Mouse (Mus musculus) heart, postnatal 4 days (tissue): ENCODE measurements around the gene Slc22a3. TPM values are rescaled to one million over a fixed set of nuclear protein-coding genes. Genes with fewer than 3 reads are reported as not detected.

Source experiments
- DNase-seq: peaks from one replicate; pipeline ENCODE4 v3.0.0; 2021
- total RNA-seq, 2 experiments: library from RNA; stranded (reverse); gene quantifications; 2 replicates each; pipeline ENCODE4 v1.2.3; 2021

Gene Slc22a3
- total RNA-seq, result 1 to 10 TPM in 1 of 2 experiments, under 1 TPM in 1; 0.86 to 1.2 TPM

DNA sequence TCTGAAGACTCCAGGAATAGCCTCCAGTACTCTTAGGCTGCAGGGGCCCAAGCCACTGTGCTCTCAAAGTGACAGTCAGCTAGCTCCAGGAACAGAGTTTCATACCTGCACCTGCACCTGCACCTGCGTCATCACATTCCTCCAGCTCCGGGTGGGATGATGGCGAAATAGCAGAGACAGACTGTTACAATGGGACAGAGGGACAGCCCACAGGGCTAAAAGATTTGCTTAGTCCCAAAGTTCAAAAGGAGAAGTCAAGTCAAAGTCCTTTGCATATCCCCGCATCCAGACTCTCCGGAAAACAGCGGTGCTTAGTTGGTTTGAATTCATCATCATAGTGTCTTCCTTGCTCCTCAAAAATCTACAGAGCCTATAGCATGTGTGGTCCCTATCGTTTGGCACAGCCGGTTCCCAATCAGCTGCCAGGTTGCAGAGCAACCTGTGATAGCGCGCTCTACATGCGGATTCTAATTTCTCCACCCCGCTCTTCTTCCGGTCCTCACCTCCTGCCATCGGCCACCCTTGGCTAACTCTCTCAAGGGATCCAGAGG, at the start of gene Slc22a3:
Slc22a3 (minus strand) TSS at position 51 of the 551 bp plus-strand sequence.
- no peak for DNase-seq

DNA sequence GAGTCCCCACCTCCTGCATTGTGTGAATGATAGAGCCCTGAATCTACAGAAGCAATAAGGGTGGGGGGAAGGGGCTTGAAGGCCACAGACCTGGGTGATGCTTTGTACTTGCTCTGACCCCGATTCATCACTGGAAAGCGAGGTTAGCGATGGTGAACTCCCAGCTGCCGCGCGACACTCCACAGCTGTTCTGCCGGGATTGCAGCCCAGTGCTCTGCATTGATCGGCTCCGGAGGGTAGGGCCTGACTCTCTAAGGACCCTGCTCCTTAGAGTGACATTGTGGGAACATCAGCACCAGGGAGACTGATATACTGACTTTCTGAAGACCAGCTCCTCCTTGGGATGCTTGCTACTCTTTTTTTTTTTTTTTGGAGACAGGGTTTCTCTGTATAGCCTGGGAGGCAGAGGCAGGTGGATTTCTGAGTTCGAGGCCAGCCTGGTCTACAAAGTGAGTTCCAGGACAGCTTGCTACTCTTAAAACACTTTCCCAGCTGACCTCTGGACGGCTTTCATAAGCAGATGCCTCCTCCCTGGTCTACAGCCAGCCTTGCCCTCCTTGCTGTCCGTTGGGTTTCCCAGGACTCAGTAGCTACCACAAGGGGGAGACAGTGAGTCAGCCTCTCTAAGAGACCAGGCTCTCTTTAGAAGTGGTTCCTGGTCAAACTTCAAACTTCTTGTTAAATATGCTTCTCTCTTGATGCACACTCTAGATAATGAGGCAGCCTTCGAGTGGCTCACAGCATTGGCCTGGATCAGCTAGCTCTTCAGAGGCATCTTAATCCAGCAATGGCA, 27.0 kb upstream of the Slc22a3 start:
- DNase-seq, result peak; percentile 82

DNA sequence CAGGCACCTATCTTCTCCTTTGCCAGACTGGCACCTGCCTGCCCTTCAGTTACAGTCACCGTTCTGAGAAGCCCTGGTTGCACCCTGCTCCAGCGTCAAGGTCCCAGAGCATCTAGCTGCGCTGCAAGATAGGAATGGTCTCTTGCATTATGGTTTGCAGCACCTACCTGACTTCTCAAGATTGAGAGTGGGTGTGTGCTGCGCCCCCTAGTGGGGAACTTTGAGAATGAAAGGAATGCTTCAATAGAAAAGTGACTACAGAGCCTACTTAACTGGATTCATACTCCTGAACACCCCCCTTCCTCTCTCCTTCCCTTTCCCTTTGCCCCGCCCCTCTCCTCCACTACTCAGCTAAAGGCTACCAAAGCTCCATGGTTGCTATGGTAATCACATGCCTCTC, 24.6 kb upstream of the Slc22a3 start:
- peak; percentile 71 for DNase-seq

DNA sequence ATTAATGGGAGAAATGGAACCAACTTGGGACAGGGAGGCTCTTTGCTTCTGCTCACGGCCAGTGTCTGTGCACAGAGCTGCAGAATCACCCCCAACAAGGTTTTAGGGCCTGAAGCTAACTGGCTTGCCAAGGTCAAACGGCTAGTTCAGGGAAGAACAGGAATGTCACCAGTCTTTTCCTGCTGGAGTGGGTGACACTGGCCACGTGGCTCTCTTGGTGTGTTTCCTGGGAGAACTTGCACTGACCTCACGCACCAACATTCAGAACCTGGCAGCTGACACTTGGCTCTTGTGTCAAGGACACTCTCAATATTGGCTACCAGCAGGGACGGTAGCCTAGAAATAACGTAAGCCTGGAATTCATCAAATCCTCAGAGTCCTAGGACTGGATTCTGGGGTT, 22.6 kb upstream of the Slc22a3 start:
- DNase-seq, result peak; percentile 43

DNA sequence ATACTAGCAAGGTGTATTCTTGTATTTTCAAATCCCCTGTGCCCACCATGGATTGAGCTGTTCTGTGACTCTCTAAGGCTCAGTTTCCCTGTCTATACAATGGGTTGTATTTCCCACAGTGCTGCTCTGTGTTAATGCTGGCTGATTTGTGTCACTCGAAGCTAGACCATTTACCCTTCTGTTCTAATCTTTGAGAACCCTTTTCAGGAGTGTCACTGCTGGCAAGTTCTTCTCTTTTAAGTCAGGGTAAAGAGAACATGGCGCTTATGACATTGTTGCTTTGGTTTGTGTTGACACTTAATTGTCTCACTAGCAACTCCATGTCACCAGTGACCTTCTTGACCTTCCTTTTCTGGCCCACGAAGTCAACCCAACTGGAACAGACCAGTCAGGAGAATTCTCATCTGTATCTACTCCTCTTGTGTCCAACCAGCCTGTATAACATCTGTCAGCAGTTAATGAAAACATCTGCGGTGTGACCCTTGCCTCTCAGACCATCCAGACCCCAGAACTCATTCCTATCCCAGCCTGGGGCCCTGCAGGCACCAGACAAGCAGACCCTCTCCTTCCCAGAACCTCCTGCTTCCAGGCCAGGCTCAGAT, 22.0 kb upstream of the Slc22a3 start:
- no peak for DNase-seq

DNA sequence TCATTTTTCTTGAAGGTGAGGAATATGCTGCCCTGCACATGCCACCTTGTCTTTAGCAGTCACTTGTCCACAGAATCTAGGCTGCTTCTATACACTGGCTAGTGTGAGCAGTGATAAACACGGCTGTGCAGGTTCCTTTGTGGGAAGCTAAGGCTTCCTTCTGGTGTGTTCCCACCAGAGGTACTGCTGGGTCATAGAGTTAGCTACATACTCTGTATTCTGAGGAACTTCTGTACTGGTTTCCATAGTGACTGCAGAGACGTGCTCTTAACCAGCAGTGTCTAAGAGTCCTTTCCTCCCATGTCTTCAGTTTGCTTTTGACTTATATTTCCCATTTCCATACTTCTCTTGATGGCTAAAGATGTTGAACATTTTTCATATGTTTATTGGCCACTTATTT, 11.6 kb upstream of the Slc22a3 start:
- DNase-seq, result no peak

DNA sequence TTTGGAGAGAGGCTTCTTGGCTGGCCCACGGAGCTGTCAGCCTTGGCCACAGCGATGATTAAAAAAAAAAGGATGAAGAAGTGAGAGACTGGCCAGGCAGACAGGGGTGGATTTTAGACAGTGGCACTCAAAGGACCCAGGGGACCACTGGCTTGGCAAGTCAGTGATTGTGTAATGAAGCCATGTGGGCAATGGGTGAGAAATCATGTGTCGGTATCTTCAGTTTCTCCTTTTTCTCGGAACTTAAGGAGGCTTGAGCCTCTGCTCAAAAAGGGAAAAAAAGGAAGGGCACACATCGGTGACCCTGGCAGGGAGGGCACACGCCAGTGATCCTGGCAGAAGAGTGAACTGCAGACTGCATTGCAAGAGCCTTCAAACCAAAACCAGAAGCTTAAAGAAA, 10.7 kb upstream of the Slc22a3 start:
- no peak for DNase-seq

DNA sequence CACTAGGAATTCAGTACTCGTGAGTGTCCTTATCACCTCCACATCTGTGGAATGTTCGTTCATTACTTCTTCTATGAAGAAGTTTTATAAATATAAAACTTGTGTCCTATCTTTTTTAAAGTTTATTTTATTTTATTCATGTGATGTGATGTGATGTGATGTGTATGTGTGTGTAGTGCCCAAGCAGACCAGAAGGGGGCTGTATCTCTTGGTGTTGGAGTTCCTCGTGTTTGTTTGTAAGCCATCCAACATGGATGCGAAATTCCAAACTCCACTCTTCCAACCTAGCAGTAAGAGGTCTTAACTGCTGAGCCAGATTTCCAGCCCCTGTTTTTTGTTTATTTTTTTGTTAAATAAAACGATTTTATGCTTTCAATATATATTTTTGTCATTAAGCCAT, 6.5 kb upstream of the Slc22a3 start:
- no peak for DNase-seq

DNA sequence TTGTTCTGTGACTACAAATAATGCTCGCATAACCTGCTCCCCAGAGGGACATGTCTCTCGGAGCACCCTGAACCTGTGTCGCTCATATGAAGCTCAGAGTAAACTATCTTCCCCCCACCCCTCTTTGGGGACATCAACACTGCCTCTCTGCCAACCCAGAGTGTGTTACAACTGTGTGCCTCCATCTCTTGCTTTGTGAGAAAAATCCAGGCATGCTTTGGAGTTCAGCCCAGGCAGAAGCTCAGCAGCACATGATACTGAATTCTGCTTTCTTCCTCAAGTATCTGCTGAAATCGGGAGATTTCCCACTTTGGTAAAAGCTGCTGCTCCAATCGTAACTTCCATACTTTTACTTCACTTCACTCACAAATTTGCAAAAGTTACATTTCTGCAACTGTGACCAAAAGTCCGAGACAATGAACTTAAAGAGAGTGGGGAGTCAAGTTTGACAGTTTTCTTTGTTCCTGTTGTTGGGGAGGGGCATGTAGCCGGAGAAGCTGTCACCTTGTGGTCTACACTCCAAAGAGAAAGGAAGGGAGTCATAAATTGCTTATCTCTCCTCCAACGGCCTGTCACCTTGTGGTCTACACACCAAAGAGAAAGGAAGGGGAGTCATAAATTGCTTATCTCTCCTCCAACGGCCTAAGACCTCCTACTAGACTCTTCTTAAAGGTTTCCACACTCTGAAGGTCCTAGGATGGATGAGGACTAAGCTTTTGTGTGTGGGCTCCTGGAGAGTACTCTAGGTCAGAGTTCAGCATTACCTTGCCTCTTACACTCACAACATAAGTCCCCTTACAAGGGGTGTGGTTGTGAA, 5.8 kb upstream of the Slc22a3 start:
- no peak for DNase-seq

DNA sequence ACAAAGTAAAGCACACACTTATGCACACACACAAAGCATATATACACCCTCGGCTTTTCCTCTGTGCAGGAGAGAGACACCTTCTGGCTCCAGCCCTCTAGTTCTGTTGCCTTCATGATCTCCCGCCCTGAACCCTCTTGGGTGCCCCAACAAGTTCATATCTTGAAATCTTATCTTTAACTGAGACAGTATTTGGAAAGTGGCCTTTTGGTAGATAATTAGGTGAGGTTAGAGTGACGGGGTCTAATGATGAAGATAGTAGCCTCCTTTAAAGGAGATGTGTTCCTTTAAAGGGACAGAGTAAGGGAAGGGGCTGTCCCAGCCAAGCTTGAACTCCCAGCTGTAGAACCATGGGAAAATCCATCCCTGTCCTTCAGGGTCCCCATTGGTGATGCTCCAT, 3.7 kb upstream of the Slc22a3 start:
- DNase-seq, result no peak

DNA sequence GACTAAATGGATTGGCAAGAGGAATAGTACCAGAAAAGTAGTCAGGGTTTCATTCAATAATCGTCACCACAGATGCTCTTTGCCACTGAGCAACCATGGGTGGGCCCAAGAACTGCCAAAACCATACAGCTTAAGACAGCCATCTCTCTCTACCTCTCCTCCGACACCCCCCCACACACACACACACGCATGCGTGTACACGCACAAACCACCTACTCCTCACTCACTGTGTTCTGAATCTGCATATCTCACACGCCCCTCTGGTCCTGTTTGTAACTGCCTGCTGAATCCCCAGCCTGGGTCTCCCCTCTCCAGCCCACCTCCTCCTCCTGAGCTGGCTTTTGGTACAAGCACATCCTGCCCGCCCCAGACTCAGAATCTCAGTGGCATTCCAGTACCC, 872 bp upstream of the Slc22a3 start:
- DNase-seq, result no peak

DNA sequence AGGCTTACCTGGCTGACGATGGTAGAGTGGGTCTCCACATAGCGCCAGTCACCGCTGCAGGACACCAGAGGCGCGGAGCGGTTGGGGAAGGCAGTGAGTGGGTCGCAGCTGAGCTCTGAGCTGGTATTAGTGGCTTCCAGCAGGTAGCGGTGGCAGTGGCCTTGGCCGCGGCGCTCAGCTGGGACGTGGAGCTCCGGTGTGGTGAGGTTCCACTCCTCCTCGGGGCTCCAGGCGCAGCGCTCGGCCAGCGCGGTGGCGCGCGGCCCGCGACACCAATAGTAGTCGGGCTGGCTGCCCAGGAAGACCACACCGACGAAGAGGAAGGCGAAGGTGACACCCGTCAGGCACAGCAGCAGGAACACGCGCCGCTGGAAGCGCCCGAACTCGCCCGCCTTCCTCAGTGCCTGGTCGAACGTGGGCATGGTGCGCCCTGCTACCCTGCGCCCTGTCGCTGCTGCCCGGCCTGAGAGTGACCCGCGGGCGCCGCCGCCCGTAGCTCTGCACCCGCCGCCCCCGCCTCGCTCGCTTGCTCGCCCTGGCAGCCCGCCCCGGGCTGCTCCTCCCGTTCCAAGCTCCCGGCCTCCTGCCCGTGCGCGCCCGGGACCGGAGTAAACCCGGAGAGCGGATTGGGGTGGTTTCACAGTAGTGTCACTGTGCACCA, 471 bp downstream of the Slc22a3 start:
- peak; percentile 44 for DNase-seq

DNA sequence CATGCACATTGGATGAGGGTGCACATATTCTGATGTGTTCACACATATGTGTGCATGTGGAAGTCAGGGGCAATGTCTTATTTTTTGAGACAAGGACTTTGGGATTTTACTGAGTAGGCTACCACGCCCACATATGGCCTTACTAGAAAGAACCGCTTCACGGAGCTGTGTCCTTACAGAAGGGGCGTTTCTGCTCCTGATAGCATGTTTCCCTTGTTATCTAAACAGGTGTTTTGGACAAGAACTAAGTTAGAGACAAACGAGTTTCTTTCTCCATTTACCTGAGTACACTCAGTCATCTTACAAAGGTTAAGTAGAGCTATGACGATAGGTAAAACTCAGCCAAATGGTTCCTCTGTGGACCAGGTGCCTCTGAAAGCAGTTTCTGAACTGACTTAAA, 1.8 kb downstream of the Slc22a3 start:
- no peak for DNase-seq

DNA sequence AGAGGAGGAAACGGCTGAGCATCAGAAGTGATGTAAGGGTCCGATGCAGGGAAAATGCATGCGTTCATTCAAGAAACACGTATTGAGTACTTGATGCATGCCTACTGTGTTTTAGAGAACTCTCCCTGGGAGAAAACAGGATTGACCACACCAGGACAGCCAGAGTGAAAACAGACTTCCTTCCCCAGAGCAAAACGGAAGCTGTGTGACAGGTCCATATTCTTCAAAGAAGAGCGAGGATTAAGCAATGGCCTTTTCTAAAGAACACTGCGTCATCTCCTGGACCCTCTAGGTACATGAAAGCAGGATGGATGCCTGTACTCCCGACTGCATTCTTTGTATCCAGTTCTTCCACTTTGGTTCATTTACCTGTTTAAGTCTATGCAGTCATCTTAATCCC, 8.1 kb downstream of the Slc22a3 start:
- no peak for DNase-seq

DNA sequence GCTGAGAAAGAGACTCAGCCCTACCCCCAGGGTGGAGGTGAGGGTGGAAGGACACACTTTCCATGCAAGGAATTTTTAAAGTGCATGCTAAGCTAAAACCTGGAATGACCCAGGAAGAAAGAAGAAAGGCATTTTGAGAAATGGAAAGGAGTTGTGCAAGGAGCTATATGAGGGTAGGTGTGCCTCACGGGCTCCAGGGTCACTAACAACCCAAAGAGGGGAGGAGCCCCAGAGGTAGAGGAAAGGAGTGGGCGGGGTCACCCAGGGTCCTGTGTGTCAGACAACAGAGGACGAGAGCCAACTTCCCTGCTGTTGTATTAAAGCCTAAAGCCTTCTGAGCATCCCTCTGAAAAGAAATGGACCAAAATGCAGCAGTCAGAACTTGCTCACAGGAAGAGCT, 11.9 kb downstream of the Slc22a3 start:
- no peak for DNase-seq

DNA sequence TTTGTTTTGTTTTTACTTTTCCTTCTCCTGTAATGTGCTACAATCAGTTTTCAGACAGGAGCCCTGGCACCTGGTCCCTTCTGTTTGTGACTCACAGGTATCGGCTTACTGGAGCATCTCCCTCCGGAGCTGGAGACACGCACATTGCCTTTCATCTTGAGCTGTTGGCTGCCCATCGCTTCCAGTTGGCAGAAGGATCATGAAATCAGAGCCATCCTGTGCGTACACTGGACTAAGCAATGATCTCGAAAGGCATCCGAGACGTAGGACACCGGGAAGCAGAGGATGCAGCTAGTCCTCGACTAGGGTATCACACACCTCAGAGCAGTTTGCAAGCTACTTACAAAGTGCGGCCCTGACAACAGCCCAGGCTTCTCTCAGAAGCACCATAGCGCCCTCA, 15.9 kb downstream of the Slc22a3 start:
- no peak for DNase-seq

DNA sequence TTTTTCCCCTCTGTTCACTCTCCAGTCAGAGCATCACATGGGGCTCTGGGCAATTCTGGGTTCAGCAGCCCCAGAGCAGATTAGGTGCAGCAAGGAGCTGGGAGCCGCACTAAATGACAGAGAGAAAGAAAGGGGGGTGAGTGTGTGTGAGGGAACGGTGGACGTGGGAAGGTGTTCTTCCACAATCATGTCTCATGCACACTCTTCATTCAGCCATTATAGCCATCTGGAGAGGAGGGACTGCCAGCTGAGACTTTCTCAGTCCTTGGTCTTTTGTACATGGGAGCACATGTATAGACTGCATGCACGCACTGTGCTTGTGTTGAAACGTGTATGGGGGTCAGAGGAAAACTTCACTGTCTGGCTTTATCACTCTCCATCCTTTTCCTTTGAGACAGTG, 17.6 kb downstream of the Slc22a3 start:
- no peak for DNase-seq

DNA sequence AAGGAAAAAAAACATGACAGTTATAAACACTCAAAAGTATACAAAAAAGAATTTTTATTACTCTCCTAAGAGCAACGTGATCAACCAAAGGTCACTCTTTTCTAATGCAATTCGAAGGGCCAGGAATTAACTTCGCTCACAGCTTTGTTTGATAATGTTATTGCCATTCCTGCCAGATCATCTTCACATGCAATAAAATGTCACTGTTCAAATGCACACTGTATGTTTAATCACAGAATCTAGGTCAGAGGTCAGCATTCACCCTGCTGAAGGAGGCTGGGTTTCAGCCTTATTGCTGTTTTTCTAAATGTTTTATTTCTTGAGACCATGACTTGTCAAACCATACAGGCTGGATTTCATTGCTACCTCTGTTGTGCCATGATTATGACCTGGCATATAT, 21.8 kb downstream of the Slc22a3 start:
- no peak for DNase-seq

DNA sequence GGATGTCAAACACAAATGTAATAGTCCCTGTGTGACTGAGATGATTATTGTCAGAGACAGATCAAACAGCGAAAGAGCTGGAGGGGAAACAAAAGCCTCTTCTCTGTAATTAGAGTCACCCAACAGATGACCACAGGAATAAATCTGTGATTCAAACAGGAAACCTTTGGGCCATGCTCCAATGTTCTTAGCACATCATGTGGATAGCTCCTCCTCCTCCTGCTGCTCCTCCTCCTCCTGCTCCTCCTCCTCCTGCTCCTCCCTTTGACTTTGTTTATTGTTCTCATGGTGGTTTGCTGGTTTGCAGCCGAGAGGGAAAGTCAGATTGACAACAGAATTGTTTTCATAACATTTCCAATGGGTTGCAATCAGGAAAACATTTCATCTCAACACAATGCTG, 28.1 kb downstream of the Slc22a3 start:
- DNase-seq, result no peak

DNA sequence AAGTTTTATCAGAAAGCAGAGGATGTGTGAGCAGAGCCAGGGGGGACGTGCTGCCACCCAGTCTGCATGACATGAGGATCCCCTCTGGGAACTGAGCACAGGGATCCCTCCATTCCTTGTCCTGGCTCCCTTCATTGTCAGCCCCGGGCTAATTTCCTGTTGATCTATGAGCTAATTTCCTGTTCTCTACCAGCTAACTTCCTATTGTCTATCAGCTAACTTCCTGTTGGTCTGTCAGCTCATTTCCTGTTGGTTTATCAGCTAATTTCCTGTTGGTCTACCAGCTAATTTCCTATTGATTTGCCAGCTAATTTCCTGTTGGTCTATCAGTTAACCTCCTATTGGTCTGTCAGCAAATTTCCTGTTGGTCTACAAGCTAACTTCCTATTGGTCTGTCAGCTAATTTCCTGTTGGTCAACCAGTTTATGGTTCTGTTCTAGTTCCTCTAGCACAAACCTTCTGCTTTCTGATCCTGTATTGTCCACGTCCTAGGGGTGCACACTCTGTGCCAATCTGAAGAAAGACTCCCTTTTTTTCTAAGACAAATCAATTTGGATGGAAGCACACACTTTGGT, 32.9 kb downstream of the Slc22a3 start:
- no peak for DNase-seq

DNA sequence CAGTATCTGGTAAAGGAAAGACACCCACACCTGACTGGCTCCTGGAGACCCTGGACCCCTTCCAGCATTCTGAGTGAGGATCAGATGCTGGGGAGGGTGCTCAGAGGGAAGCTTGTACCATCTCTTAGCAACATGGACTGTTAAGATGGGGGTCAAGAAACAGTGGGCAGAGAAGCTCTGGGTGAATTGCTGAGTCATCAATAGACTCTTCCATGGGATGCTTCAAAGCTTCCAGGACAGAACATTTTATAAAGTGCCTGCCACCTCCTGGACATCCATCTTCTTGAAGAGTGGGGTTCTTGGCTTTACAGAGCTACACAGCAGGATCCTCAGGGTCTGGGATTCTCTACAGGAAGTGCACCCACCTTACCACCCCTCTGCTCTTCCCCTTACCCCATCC, 35.0 kb downstream of the Slc22a3 start:
- DNase-seq, result no peak

DNA sequence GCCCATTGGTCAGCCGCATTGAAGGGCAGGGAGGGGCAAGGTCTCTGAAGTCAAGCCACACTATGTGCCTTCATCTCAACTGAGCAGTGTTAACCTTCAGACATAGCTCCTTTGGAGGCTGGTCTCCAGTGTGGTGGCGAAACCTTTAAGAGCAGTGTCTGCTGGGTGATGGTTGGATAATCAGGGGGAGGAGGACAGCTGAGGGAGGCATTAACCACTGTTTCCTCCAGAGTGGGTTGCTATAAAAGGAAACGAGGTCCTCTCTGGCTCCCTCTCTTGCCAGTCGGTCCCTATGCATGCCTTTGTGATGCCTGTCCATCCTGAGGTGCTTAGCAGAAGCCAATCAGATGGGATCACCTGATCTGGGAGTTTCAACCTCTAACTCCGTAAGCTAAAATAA, 38.8 kb downstream of the Slc22a3 start:
- no peak for DNase-seq
